Mouse (Mus musculus) v-Abl transformed pro-B cells (cell line): ENCODE data around the gene Pdzd2.

Experiments used
- in situ Hi-C, 2 experiments: fragments of 400-800 bp; cut with MboI; formaldehyde crosslinking; loops; one replicate each; pipeline ENCODE4 v1.15.1; 2025; ENCODE audit not compliant: unreplicated experiment in 2 of 2

Gene Pdzd2

DNA sequence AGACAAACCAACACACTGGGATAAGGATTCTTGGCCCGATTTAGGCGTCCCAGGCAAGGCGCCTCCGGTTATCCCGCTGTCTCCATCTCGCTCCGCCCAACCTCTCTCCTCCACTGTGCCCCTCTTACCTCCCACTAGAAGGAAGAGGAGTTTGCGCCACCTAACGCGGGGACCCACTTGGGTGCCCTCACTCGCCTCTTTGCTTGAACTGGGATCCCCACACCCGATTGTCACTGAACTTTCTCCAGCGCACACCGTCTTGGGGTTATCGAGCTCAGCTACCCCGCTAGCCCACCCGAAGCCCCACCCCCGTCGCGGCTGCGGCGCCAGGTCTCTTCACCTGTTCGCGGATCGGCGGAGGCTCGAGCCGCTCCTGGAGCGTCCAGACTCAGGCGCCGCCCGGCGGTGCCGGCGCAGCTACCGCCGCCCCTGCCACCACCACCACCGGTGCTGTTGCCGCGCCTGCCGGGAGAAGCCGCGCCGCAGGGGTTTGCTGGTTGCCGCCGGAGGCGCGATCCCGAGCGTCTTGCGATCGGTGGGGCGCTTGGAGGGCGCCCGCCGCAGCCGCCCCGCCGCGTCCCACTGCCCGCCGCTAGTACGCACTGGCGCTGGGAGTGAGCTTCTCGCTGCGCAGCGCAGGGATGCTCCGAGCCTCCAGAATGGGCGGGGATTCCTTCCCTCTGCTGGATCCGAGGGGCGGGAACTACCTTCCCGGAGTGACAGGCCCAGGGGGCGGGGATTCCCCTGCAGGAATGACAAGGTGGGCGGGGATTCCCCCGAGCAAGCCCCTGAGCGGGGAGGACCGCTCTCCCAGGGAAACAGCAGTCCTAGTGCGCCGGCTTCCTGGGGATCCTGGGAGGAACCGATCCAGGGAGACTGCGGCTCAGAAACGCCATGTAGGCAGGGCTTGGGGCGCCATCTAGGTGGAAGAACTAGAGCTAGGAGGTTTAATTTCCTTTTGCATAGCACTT, at the start of gene Pdzd2:
TSS of gene Pdzd2 (minus strand) at position 648 of the 971 bp plus-strand sequence.
- in situ Hi-C loops: no loop called here

DNA sequence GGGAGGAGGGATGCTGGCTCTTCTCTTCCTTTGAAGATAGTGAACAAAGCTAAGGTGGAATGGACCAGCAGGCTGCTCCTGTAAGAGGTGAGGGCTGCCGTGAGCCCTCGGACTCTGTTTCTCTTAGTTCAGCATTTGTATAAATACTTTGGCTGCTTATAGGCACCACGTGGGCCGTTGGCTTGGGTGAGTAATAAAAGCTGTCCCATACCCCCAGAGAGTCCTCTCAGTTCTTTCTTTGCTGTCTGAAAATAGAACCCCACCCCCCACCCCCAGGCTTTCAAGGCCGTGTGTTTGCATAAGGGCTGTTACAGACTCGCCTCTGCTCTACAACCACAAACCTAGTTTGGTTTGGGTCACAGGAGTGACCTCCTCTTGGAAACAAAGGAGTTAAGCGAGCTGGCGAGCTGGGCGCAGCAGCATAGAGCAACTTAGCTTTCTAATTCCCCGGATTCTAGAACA, 49.7 kb upstream of the Pdzd2 start:
- in situ Hi-C loops: loop anchor here in 1 of 2 experiments (25.0 kb wide), 1 partner anchor 1377 kb away; no protein-coding TSS in a partner anchor

DNA sequence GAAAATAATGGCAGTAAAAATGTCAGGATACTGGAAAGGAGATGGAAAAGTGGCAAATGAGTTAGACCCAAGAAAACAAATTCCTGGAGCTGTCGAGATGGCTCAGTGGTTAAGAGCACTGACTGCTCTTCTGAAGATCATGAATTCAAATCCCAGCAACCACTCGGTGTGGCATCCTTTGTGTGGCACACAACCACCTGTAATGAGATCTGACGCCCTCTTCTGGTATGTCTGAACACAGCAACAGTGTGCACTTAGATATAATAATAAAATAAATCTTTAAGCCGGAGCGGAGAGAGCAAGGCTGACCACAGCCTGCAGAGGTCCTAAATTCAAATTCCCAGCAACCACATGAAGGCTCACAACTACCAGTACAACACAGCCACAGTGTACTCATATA, 48.8 kb upstream of the Pdzd2 start:
- in situ Hi-C loops: loop anchor here in 1 of 2 experiments (25.0 kb wide), 1 partner anchor 1376 kb away; no protein-coding TSS in a partner anchor

DNA sequence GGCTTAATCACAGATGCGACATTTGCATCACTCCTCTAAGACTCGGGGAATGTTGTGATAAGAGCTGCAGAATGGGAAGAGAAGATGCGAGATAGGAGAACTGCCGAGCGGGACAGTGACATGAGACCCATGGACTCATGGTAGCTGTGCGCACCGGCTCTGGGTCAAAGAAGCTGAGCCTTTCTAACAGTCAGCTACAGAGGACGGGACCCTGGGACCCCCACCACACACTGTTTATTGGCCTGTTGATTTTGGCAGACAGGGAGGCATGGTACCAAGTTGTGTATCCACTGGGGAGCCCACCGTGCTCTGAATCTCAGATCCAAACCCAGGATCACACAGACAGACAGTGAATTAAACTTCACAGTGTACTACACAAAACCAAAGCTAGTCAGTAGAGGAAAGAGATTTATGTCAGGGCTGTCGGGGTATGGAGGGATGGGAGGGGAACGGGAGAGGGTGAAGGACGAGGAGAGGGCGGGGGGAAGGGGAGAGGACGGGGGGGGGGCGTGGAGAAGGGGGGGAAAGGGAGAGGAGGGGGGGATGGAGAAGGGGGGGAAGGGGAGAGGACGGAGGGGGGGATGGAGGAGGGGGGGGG, 42.1 kb upstream of the Pdzd2 start:
- in situ Hi-C loops: loop anchor here in 1 of 2 experiments (25.0 kb wide), 1 partner anchor 1370 kb away; no protein-coding TSS in a partner anchor

DNA sequence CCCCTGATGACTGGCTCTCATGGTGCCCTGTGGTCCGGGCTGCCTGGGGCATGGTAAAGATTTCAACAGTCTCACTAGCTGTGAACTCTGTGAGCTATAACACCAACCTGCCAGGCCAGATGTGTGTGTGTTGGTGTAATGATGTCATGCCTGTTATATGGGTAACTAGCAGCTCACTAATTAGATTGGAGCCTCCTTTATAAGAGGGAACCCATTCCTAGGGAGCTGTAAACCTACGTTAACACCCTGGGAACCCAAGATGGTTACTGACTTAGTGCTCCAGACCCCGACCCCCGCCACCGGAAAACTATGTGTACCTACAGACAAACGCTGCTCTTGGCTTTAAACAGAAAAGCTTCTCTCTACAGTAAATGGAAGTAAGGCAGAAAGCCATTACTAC, 41.6 kb upstream of the Pdzd2 start:
- in situ Hi-C loops: loop anchor here in 1 of 2 experiments (25.0 kb wide), 1 partner anchor 1369 kb away; no protein-coding TSS in a partner anchor

DNA sequence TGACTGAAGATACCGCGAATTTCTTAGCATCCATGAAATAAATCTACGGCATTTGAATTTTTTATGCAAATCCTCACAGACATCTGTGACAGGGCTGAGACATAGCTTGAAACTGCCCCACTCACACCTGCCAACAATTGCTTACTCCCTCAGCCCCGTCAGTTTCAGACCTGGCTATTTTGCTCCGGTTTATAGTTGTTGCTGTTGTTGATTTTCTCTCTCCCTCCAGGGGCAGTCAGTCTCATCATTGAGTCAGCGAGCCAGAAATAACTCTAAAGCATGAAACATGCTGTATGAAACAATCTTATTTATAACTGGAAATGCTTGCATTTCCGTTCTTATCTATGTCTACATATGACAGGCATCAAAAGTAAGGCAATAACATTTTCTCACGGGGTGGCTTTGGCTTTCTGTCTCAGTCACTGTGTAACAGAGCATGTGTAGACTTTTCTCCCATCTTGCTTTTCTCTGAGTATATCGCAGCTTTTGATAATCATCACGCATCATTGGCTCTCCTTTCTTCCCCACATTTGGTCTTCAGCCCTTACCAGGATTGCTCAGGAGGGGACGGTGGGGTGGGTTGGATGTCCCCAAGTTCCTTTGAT, 34.5 kb upstream of the Pdzd2 start:
- in situ Hi-C loops: no loop called here

DNA sequence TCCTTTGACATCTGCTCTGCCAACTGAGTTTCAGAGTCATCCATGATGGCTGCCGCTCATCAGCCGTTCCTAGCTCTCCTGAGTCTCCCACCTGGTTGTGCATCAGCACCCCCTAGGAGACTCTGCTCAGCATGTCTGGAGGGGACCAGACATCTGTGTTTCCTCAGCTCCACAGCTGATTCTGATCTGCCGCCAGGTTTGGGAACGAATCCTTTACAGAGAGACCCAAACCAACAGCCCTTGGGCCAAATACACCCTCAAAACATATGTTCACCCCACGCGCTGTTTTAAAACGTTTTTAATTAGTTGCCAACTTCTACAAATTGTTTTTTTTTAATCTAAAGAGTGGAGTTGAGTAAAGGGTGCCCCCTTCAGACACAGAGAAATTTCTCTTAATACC, 31.2 kb upstream of the Pdzd2 start:
- in situ Hi-C loops: no loop called here

DNA sequence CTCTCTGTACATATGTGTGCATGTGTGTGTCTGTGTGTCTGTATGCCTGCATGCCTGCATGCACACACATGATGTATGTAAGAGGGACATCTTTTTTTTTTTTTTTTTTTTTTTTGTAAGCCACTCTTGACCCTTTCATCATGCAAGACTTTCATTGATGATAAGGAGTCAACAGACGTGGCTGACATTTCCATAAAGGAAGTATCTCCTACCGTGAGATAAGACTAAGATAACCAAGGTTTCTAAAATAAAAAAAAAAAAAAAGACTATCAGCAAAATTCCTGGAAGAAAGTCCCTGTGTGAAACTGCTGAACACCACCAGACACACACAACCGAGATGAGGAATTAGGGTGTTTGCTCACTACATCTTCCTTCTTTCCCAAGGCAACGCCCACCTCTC, 27.1 kb upstream of the Pdzd2 start:
- in situ Hi-C loops: no loop called here

DNA sequence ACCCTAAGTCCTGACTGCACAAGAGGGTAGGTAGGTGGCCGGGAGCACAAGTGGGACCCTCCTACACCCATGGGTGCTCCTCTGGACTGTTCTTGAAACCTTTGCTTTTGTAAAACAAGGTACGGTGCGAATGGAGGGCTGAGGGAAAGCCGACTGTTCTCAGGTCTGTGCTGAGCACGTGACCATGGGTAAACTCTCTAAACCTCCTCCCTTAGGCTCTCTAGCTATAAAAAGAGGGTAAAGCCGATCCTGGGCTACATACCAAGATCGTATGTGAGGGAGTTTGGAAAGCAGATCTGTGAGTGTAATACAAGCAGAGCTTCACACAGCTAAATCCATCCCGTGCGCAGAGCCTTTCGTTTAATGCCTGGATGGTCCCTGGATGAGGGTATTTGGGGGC, 23.4 kb upstream of the Pdzd2 start:
- in situ Hi-C loops: no loop called here

DNA sequence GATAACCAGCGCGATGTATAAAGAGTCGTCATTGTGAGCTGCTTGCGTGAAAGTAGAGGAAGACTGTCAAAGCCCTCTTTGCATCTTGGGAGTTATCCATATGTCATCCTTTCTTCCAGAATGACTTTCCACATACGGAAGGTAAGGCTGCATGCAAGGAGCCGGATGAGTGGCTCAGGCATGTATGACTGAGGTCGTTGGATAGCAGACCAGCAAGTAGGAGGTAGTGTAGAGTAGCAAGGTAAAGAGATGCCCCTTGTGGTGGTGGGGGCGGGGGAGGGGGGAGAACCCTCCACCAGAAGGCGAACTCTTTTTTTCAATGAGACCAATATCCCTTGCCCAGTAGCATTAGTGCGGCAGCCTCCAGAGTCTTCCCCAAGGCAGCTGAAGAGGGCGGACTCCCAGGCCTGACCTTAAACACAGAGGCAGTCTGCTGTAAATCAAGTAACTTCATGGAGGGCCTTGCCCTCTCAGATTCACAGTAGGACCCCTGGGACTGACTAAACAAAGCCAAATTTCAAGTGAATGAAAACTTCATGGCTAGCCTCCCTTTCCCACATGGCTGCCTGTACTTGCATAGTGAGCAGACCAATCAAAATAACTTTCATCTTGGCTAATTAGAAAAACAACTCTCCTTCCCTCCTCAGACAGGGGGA, 22.7 kb upstream of the Pdzd2 start:
- in situ Hi-C loops: no loop called here

DNA sequence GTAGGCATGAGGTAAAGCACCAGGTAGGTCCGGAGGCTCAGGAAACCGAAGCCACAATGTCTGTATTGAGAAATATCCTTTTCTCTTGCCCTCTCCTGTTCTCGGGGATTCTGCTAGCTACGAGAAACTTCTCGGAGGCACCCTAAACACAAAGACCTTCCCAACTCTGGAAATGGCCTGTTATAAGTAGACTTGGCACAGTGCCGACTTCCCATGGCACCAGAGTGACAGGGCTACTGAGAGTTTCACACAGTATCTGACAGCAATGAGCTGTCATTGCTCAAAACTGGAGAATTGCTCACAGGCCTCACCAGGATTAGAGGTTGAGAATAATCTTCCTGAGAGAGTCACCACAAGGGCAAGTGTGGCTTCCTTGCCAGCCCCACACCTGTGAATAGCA, 21.0 kb upstream of the Pdzd2 start:
- in situ Hi-C loops: no loop called here

DNA sequence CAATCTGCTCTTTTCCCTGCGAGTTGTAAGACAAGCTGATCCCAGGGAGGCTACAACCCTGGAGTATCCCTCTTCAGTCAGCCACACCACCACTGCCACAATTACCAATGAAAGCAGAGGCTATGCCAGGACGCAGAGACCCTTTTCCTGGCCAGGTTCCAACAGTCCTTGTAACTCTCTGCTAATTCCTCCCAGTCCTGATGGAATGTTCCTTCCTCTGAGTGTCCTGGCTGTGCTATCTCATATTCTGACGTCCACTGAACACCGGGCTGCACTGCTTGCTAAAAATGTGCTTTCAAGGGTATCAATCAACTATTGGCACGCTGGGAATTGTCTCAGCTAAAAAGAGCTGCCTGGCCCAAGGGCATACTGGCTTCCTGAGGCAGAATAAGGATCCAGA, 18.7 kb upstream of the Pdzd2 start:
- in situ Hi-C loops: no loop called here

DNA sequence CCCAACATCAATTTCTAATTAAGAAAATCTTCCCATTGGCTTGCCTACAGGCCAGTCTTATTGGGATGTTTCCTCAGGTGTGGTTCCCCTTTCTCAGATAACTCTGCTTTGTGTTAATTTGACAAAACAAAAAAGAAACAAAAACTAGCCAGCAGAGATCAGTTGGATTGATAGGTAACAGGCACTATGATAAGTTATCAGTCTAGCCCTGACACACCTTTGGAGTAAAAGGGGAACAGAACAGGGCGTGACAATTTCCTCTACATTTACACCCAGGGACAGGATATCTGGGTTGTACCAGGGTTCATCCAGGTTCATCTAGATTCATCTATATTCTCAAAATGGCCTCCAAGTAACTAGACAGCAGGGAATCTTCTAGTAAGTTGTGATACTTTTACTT, 18.0 kb upstream of the Pdzd2 start:
- in situ Hi-C loops: no loop called here

DNA sequence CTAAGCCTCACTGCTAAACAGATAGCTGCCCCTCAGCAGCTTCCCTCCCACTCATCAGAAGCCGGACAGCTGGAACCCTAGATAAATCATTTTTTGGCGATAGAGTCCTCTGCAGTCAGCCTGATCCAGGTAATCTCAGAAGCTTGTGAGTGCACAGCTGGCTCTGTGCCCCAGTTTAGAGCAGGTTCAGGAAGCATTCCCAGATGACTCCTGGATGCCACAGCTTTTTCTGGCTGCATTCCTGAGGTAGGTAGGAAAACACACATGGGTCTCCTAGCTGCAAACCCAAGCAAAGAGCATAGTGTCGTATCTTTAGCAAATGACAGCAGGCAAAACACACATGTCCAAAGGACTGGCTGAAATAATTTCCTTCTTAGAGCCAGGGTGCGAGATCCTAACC, 13.5 kb upstream of the Pdzd2 start:
- in situ Hi-C loops: no loop called here

DNA sequence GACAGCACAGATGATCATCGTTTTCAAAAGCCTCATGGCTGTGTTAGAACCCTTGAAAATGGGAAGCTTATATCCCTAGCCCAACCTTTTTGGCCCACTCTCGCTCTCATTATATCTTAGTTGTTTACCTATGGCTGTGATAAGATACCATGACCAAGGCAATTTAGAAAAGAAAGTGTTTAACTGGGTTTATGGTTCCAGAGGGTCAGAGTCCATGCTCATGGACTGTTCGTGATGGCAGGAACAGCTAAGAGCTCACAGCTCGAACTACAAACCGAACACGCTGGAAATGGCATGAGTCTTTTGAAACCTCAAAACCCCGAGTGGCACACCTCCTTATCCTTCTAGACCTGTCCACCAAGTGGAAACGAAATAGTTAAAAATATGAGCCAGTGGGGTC, 11.2 kb upstream of the Pdzd2 start:
- in situ Hi-C loops: no loop called here

DNA sequence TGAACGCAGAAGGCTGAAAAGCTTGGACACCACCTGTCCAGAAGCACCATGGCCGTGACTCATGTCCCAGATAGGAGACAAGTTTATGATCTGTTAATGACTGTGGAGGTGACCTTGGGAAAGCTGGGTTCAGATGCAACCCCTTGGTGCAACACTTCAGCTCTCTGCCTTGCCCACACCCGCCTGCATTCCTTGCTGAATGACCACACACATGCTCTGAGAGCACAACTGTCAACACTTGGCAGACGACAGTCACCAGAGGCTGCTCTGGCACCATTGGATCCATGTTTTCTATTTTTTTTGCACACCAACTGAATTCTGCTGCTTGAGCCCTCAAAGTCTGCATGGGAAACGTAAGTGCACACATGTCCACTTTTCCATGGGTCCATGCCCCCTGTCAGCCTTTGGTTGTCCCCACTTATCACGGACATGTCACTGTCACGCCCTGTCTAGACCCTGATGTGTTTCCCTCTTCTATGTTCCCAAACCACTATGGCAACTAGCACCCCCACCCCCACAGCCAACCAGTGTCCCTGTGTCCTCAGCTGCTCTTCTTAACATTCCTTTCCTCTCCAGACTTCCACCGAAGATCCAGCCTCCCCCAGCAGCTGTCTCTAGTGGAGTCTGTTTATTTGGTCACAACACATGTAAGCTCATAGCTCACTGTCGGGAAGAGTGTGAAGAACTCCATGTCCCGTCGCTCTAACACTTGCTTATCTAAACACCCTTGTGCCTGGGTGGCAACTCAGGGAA, 10.0 kb upstream of the Pdzd2 start:
- in situ Hi-C loops: no loop called here

DNA sequence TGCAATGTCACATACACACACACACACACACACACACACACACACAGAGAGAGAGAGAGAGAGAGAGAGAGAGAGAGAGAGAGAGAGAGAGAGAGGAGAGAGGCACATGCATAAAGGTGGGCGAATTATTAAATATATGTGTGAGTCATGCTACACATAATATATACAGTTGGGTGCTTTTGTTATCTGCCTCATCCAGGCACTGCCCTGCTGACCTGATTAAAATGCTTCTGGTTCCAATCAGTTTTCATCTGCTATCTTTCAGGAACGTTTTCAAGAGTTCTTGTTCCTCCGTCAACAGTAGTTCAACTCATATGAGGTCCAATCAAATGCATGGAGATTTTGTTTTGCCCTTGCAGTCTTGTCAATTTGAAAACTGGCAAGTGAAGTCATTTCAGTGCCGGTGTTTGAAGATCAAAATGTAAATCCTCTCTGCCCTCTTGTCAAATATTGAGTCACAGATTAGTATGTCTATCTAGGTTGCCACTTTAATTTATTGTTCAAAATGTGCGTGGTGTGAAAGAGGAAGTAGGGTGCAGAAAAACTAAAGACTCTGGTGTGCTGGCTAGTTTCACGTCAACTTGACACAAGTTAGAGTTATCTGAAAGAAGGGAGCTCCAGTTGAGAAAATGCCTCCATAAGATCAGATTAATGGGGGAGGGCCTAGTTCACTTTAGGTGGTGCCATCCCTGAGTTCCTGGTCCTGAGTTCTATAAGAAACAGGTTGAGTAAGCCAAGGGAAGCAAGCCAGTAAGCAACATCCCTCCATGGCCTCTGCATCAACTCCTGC, 2.6 kb upstream of the Pdzd2 start:
- in situ Hi-C loops: no loop called here

DNA sequence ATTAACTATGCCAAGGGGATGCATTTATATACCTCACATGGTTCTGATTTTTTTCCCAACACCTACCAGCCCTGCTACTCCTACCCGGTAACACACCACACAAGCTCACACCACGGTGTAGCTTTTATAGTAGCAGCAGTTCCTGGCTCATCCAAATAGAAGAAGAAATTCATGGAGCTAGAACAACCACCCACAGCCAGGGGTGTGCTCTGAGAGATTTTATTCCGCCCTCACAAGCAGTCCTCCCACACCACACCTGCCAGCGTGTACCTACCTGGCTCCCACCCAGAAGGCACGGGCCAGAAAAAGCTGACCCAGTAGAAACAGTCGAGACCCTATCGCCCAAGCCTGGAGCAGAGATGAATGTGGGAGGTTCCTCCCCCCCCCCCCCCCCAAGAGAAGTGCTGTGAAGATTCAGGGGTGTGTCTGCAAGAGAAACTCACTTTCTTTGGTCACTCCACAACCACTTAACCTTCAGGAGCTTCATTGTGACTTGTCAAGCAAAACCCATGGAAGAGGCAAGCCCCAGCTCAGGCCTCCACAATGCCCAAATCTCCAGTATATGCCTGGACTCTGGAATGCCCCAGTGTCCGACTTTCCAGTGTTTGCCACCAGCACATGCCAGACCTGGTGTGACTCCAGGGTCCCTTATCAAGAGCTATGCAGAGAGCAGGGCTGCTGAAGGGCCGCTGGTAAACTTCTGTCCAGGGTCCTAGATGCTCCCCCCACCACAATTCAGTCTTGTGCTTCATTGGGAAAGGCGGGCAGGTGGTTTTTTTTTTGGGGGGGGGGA, 1.2 kb downstream of the Pdzd2 start:
- in situ Hi-C loops: no loop called here
